Mouse (Mus musculus): ENCODE results near the gene Pdlim1.

The Pdlim1 gene

DNA sequence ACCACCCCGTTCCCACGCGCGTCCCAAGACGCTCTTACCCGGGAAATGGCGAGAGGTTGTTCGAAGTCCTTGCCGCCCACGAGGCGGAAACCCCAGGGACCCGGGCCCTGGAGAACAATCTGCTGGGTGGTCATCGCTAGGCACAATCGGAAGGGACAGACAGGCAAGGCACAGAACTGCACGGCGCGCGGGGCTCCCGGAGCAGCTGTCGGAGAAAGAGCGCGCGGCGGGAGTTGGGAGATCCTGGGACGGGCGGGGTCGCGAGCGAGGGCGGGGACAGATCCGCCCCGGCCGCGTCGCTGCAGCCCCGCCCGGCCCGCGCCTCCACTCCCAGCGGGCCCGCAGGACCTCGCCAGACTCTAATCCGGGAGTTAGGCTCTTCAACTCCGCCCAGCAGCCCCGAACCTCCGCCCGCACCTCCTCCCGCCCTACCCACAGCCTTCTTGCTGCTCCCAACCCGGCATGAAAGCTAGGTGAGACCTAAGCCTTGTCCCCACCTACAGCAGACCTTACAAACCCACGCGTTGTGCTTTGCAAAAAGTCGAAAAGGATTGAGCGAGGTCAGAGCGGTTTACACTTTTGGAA is at the start of gene Pdlim1:
TSS of gene Pdlim1 (minus strand) at position 535 of the 585 bp plus-strand sequence.
- in situ Hi-C loops (cut with MboI, MseI) = no loop called here

DNA sequence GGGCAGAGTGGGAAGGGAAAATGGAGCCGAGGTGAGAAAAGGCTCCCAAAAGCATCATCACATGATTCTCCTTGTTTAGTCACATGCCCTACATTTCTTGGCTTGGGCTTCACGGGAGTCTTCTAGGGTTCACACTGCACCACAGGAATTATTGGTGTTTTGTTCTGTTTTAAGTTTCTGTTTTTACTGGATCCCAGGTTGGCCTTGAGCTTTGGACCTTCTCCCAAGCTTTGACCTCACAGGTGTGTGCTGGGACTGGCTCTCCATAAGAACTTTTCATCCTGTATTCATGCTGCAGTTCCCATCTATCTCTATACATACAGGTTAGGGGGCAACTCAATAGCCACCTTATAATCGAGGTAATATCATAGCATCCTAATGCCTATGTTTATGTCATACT is 47.6 kb upstream of the Pdlim1 start:
- in situ Hi-C loops (cut with MboI, MseI) = no loop called here

DNA sequence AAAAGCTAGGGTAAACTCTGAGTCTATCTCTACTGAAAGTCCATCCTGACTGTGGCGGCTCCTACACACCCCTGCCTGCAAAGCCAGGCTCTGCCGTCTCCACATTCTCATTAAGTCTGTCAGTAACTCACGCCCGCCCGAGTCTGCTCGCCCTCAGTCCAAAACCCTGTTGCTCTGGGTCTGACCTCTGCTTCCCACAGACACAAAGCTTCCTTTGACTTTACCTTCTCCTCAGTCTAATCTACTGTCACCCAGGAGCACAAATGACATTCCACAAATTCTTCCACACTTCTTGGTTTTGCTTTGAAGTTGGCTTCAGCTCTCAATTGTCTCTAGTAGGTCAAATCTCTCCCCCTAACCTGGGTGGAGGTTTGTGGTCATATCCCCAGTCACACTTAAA is 46.9 kb upstream of the Pdlim1 start:
- in situ Hi-C loops (cut with MboI, MseI) = no loop called here

DNA sequence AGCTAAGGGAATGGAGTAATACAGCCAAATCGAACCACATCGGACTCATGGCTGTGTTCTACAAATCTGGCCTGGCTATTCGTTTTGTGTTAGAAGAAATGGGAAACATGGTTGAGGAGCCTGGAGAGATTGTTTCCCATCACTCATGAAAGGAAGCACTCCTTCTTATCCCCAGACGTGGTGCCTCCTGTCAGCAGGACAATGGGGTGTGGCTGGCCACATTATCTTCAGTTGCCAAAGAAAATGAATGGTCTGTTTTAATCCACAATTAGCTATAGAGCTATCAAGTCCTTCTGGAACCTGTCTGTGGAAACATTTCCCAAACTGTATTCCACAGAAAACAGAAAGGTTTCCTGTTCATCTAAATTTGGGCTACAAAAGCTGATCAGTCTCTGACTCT is 45.4 kb upstream of the Pdlim1 start:
- in situ Hi-C loops (cut with MboI, MseI) = no loop called here

DNA sequence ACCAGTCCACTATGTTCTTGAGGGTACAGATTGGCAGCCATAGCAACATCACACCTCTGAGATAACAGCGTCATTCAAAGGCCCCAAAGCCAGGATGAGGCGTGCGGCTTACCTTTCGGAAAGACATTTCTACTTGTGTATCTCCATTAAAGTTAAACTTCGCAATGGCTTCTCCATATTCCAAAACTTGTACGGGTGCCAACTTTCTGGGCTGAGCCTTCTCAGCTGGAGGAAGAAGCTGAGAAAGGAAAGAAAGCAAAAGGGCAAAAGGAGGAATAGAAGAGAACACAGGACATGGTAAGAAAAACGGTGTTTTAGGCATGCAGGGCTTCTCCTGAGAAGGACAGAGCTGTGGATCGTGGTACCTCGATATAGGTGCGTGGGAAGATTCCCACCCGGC is 42.6 kb upstream of the Pdlim1 start:
- in situ Hi-C loops (cut with MboI, MseI) = no loop called here

DNA sequence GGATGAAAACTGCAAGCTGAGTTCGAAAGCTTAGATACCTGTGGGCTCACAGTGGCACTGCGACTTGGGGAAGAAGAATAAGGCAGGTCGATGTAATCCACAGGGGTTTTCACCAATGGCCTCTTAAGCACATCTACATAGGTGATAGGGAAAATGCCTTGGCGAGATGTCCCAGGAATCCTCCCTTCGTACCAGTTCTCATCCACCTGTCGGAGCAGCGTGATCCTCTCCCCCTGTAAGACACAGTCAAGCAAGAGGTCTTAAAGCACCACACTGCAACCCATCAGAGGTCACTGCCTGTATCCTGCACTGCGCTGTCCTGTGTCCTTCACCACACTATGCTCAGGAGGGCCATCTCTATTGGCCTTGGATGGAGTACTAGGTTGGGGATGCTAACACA is 40.0 kb upstream of the Pdlim1 start:
- in situ Hi-C loops (cut with MboI, MseI) = no loop called here

DNA sequence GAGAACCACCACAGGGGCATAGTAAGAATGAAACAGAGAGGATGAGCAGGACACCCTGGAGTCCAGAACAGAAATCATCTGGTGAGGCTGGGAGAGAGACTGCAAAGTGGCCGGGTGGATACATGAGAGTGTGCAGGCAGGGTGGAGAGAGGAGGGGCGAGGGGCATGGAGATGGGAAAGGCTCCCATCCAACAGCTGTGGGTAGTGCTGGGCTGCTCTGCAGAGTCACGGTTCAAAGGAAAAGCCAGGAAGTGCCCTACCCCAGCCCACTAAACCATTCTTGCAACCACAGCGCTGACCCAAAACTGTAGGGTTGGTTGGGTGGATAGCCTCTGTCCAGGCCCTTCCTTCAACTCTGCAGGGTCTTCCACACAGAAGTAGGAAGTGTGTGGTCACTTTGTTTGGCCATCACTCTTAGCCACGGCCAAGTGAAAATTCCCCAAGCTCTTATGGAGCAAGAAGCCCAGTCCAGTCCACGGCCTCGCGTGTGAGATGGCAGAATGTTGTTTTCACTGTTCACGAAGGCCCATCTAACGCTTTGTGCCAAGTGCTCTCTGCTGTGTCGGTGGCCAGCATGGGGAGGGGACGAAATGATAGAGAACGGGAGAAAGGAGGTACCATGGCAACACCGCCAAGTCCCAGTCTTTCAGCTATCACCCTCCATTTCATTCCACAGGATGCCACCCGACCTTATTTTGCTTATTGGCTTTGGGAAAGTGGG is 38.9 kb upstream of the Pdlim1 start:
- in situ Hi-C loops (cut with MboI, MseI) = no loop called here

DNA sequence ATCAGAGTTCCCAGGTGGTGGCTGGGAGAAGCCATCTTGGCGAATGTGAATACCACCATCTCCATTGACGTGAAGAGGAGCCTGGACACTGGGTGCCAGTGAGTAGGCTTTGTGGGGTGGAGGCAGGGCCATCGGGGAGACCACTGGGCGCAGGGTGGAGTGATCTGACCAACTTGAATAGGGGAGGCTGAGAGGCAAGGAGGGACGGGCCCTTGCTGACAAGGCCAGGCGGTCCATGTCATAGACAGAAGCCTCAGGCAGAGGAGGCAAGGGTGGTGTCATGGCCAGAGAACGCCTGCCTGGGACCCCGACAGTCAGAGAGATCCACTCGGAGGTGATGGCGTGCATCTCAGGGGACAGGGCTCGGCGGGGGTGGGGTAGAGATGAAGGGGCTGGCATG is 38.3 kb upstream of the Pdlim1 start:
- in situ Hi-C loops (cut with MboI, MseI) = no loop called here

DNA sequence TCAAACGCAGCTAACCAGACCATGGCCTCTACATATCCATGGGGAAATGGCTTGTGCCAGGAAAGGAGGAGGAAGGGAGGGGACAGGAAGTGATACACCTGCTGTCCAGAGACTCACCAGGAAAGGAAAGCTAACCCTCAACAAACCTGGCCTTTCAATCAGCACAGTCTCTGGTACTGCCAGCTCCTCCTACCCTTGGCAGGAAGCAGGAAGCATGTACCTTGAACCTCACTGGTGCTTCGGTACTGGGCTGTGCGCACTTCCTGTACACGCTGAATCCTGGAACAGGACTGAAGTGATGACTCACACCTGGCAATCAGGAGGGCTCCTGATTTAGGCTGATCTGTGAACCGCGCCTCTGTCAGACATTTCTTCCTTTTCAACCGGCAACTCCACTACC is 35.9 kb upstream of the Pdlim1 start:
- in situ Hi-C loops (cut with MboI, MseI) = no loop called here

DNA sequence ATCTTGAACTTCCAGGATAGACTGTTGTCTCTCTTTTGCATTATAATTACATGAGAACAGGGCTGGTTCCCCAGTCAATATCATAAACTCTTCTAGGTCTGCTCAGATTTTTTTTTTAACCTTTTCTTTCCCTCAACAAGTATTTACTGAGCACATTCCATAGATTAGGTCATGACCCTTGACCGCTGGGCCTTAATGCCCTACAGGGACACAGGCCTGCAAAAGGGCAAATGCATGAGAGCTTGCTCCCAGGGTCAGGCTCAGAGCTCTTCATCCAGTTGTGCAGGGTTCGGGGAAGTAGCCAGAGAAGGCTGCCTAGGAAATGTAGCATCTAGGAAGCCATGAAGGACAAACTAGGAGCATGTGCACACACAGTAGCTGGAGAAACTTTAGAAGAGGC is 35.0 kb upstream of the Pdlim1 start:
- in situ Hi-C loops (cut with MboI, MseI) = no loop called here

DNA sequence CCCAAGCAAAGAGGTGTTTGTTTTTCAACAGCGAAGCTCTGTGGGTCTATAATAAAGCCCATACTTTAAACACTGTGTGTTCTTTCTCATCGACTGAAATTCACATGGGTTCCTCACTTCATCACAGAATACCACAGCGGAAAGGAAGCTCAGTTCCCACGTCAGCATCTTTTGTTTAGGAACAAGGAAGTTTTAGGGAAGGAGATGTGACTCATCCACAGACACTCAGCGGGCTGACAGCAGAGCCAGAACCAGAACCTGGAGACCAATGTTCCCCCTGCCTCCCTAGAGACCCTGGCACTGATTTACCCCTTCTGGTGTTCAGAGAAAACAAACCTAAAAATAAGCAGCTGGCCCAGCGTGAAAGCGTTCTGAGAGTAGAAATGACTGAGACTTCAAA is 33.8 kb upstream of the Pdlim1 start:
- in situ Hi-C loops (cut with MboI, MseI) = no loop called here

DNA sequence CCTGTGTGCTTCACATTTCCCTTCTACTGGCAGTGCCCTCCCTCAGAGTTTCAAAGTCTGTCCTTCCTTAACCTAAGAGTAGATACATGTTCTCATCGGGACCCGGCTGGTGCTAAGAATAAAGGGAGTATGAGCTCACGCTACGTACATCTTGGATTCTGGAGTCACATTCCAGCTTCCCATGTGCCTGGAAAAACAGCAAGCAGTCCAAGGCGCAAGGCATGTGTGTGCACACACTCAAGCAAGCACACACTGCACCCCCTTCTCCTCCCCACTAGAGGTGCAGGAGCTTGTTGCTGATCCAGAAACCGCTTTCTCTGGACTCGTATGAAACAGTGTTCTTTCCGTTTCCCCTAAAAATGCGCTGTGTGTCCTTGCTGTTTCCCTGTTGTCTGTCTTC is 31.3 kb upstream of the Pdlim1 start:
- in situ Hi-C loops (cut with MboI, MseI) = no loop called here

DNA sequence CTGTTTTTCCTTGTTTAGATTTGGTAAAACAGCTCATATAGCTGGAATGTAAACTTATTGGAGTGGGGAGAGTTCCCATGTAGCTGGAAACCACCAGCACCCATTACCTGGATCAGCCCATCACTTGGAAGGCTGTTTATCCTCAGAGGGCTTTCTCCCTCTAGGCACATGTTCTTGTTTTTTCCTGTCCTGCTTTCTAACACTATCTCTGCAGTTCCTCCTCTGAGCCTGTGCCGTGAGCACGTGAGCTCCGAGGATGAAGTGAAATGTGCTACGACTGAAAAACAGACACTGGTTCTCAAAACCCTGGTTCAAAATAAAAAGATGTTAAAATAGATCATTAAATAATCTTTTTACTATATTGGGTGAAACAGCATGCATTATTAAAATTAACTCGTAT is 30.8 kb upstream of the Pdlim1 start:
- in situ Hi-C loops (cut with MboI, MseI) = no loop called here

DNA sequence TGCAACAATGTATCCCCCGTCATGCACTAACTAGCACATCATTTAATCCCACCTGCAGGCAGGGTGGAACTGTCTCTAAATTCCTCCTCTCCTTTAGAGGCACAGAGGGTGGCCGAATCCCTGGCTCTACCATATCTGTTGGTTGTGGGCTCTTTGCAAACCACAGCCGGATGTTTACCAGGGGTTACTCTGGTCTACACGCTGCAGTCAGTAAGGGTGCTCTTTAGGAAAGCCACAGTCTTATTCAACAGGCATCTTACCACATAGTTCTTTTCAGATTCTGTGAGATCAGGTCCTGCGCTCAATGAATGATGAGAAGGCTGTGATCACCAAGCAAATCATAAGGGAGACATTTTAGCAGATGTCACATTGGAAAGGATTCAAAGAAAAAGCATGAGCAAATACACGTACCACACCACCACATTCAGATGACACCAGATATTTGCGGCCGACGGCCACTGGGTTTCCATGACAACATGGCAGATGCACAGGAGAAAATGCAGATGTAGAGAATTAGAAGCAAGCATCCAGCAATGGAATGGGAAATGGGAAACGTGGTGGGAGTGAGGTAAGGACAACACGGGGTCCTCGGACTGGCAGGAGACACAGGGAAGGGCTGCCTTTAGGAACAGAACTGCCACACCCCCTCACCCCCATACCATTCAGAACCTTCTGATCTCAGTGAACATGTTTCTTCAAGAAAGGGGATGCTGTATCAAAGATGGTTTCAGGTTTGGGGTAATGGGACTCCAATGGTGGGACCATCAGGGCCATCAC is 28.5 kb upstream of the Pdlim1 start:
- in situ Hi-C loops (cut with MboI, MseI) = no loop called here

DNA sequence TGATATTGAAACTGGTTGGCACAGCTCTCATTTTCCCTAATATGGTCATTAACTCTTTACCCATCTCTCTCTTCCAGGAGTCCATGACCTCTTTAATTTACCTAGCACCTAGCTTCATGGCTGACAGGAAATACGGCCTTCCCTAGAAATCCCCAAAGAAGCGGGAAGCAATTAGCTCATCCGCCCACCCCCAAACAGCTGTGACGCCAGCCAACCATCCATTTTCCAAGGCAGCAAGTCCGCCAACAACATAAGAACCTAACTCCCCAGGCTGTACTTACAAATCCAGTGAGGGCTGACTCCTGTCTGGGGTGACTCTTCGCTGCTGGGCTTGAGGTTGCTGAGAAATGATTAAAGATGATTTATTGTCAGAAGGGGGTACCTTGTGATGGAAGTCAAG is 27.5 kb upstream of the Pdlim1 start:
- in situ Hi-C loops (cut with MboI, MseI) = no loop called here

DNA sequence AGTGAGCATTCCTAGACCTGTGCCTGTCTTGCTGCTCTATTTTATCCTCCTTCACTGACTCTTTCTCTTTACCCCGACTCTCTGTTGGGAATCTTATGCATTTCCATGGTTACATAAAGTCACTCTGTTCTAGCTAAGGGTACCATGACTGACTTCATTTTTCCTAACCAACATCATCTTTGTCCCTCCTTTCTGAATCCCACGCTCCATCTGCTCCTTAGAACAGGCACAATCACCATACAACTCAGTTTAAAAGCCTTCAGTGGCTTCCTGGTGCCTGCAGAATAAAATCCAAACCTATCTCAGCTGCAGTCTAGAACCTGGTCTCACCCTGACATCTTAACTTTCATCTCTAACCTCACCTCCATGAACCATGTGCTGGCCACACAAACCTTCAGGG is 26.9 kb upstream of the Pdlim1 start:
- in situ Hi-C loops (cut with MboI, MseI) = no loop called here

DNA sequence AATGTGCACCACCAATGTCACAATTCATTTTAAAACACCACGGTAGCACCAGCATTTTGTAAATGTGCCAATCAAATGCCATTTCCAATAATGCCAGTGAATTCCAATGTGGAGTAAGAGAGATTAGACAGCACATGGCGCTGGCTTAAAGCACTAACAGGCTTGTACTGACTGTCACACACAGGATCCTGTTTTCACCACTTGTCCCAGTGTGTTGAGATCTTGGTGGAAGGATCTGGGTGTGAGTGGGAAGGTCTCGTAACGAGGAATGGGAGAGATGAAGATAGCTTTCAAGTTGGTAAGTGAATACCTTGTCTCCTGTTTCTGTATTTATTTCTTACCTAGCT is 26.1 kb upstream of the Pdlim1 start:
- in situ Hi-C loops (cut with MboI, MseI) = no loop called here

DNA sequence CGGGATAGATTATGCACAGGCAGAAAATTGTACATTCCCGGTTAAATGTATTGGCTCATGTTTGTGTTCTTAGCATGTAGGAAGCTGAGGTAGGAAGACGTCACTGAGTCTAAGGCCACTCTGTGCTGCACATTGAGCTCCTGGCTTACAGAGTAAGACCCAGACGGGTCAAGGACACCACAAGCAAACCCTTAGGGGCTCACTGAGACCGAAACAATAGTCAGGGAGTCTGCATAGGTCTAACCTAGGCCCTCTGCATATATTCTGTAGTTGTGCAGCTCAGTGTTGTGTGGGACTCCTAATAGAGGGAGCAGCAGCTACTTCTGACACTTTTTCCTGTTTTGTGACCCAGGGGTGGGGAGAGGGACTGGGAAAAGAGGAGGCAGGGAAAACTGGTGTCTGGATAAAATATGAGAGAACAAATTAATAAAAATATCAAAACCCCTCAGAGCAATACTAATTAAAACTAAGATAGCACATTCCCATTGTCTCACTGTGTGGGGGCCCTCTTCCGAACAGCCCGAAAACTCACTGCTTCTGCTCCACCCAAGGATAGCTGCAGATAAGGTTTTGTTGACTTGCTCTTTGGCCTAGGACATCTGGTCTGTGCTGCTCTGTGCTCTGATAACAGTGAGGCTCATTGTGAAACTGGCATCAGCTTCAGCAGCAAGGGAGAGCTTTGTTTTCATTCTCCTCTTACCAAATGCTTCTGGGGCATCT is 25.6 kb upstream of the Pdlim1 start:
- in situ Hi-C loops (cut with MboI, MseI) = no loop called here

DNA sequence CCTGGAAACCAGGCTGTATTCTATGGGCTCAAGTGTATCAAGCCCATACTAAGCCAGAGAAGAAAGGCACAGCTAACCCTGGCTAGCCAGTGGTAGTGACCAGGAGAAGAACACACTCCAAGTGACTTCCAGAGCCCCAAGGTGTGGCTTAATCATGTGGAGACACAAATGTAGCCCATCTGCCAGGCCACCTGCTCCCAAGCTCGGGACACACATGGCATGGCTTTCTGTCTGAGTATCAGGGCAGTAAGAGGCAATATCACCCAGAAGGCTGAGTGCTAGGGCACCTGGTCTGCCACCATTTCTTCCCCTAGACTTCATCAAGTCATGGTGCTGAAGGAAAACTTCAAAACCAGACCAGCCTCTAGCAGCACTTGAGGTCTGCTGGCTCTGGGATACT is 22.6 kb upstream of the Pdlim1 start:
- in situ Hi-C loops (cut with MboI, MseI) = no loop called here

DNA sequence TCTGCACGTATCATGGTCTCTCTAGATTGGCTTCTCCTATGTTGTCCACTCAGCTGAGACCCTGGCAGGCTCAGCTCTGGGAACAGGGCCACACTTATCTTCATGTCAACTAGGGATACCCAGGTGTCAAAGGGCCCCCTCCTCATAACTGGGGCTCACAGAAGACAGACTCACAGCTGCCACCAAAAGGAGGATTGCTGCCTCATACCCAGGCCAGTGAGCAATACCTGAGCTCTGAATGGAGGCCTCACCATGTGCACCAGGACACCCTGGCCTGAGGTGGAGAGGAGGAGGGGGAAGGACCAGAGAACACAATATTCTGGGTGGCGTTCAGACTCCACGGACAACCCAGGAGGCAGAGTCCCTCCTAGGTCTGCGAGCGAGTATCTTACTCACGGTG is 22.1 kb upstream of the Pdlim1 start:
- in situ Hi-C loops (cut with MboI, MseI) = no loop called here

DNA sequence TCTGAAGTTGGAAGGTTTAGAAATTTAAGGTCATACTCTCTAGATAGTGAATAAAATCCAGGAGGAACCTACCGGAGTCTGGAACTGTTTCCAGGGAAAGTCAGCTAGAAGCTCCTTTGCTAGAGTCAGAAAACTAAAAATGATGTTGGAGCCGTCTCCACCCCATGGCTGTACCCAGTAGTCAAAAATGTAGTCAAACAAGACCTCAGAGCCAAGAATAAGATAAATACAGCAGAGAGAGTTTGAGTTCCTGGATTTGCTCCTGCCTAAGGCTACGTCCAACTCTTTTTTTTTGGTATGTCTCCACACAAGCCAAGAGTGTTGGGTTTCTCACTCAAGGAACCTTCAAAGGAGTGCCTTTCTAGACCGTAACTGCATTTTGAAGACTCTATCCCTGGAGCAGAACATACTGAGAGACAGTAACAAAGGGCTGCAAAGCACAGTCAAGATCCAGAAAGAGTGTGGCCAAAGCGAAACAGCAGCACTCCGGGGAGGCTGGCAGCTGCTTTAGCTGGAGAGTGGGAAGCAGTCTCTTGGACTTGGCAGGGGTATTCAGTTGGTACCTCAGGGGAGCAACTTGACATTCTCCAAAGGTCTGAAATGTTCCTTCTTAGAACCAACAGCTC is 18.6 kb upstream of the Pdlim1 start:
- in situ Hi-C loops (cut with MboI, MseI) = no loop called here

DNA sequence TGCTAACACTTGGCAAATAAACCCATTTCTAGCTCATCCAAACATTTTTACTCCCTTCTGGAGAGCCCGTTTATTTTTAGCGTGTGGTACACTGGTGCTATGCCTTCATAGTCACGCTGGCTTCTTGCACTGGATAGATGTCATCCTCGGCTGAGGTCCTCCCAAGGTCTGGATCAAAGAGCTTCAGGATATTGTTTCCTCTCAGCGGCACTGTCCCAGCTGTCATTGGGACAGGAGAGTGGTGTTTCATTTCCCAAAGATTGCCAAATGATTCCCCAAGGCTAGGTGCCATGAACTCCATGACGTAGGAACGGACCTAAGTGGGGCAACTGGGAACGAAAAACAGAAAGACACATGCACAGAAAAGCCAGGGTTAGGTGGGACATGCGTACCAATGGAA is 16.8 kb upstream of the Pdlim1 start:
- in situ Hi-C loops (cut with MboI, MseI) = loop anchor here (10.0 kb wide), 1 partner anchor 46 kb away; no protein-coding TSS in a partner anchor
